Mouse (Mus musculus): ENCODE measurements around the gene Hs3st2.

DNA sequence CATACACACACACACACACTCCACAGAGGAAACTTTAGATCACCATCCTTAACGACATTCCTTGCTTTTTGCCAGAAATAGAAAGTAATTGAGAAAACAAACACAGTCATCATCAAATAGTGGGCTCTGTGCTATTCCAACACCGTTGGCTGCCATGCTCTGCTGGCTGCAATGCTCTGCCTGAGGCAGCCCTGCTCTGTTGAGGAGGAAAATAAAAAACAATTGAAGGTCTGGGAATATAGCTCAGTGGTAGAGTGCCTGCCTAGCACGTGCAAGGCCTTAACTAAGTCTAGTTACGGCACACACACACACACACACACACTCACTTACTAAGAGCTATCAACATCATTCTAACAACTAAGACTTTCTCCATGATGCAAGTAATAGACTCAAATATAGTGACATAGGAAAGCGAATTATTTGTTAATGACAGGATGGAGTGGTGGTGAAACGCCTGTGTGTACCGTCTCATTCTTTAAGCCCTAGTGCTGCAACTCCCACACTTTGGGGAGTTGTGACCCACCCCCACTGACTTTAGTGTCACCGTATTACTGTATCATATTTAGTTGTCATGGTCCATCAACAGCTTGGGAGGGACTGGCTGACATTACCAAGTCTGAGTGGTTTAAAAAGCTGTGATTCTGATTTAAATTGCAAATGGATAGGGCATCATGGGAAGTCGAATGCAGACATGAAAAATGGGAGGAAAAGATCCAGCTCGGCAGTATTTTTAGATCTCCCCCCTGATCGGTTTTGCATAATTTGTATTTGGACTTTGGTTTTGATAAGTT, 19.3 kb downstream of the Hs3st2 start:
- TF ChIP-seq CTCF (IDR thresholded peaks at IDR 0.05; ENCODE audit: borderline replicate concordance, extremely low read depth, insufficient read depth, insufficient read length), result no peak
- TF ChIP-seq POLR2A (IDR thresholded peaks at IDR 0.05; ENCODE audit: borderline replicate concordance, extremely low read depth, insufficient read depth, insufficient read length, poor library complexity, severe bottlenecking), result no peak

All from brain, embryonic 14.5 days (tissue).